Mouse (Mus musculus) megakaryocyte, embryonic 14.5 days (primary cell): ENCODE measurements around the gene Olfr1395.

Source experiments
- FLI1 ChIP-seq: IDR thresholded peaks from 2 replicates; pipeline ENCODE4 v1.6.1; 2012; ENCODE audit warnings: low read length, inconsistent platforms, mixed read lengths
- GATA1 ChIP-seq: IDR thresholded peaks from 3 replicates; pipeline ENCODE4 v1.6.1; 2012; ENCODE audit warnings: mixed read lengths, low read length, inconsistent platforms, borderline replicate concordance

DNA sequence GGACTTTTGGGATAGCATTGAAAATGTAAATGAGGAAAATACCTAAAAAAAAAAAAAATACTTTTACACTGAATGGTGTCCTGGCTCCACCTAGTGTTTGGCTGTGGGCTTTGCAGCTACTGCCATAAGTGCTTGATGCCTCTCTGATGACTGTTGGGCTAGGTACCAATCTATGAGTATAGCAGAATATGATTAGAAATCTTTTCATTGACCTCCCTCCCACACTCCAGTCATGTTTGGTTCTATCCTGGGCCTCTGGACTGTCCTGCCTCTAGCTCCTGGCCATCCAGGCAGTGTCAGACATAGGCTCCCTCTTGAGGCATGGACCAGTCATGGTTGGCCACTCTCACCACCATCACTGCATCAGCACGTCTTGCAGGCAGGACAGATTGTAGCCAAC lies 33.2 kb upstream of the Olfr1395 start:
- no peak for TF ChIP-seq GATA1
- TF ChIP-seq FLI1: no peak
